Comparison of ENCODE assay signal across 8 mouse cellular contexts in the genomic region with DNA sequence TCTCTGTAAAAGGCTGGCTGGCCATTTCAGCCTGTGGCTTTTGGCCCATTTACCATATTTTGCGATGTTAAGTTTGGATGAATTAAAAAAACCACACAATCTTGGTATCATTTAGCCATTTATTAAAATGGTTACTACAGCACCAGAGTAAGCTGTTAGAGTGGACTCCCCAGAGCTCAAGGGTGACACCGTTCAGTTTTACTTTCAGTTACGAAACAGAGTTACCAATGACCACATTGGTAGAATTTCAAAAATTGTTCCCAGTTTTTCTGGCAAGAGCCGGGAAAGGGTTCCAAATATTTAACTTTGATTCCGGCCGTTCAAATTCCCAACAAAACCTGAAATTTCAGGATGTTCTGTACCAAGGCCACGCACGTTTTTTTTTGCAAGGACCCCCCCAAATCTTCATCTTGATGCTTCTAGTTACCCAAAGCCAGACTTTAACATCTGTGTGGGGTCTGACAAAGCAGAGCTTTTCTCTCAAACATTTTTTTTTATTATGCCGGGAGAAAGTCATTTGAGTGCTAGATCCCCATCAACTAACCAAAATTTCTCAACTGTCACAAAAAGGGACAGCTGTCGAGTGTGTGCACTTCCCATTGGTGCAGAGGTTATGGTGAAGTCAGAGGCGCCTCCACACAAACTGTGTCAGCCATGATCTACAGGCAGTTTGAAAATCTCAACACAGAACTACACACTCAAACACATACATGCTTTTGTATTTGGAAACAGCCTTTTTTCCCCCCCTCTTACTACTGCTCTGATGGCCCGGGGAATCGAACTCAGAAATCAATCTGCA. TPM values are rescaled to one million over a fixed set of nuclear protein-coding genes. Genes with fewer than 3 reads are reported as not detected.
DNase-seq lines count a peak whose midpoint lies in the region; ATAC-seq and TF ChIP-seq lines count a peak whose summit lies in the region.

No protein-coding gene starts in this region.

- peak overlapping the region; percentile 34 for H3K4me3 ChIP-seq in lung, adult 2 months (replicated peaks; ENCODE audit: extremely low read depth, low read depth, low read length)
- peak overlapping the region; percentile 88 for H3K4me3 ChIP-seq in embryonic facial prominence, embryonic 13.5 days
- H3K4me3 ChIP-seq in intestine, embryonic 15.5 days (replicated peaks): peak overlapping the region; percentile 94

- peaks cover 53% of the 10 kb centered on the region for H3K36me3 ChIP-seq in embryonic facial prominence, embryonic 13.5 days
- peaks cover 33% of the 10 kb centered on the region for H3K36me3 ChIP-seq in intestine, embryonic 15.5 days

- no peaks in the 10 kb centered on the region for H3K27me3 ChIP-seq in embryonic facial prominence, embryonic 13.5 days
- no peaks in the 10 kb centered on the region for H3K27me3 ChIP-seq in intestine, embryonic 15.5 days (replicated peaks)

- TF ChIP-seq POLR2A in lung, adult 2 months (IDR thresholded peaks at IDR 0.05; ENCODE audit: borderline replicate concordance, extremely low read depth, low read depth, low read length): no peak

- TF ChIP-seq CTCF in lung, adult 2 months (IDR thresholded peaks at IDR 0.05; ENCODE audit: insufficient read depth, low read length): no peak

- no peak for DNase-seq in lung, adult 2 months
- no peak for DNase-seq in lung, postnatal 4 days
- DNase-seq in naive thymus-derived CD4-positive, alpha-beta T cell, adult 2 months (ENCODE audit: low read depth): peak; percentile 56
- DNase-seq in gastrocnemius, postnatal 36 days: no peak
- no peak for DNase-seq in layer of hippocampus, postnatal 25 days (ENCODE audit: extremely low spot score in 1 of 2, low spot score in 1 of 2)

- ATAC-seq in embryonic facial prominence, embryonic 13.5 days (ENCODE audit: insufficient number of reproducible peaks, insufficient read depth, low FRiP score, low TSS enrichment, low read depth): no peak
- no peak for ATAC-seq in intestine, embryonic 15.5 days
- no peak for ATAC-seq in monocyte, adult 5-6 weeks (replicated peaks; ENCODE audit: insufficient number of reproducible peaks, low FRiP score, low TSS enrichment, poor library complexity, severe bottlenecking)

- 15% methylated on average over 13 of the region's 13 CpGs for WGBS in lung, adult 2 months
- 55% methylated on average over 13 of the region's 13 CpGs for WGBS in embryonic facial prominence, embryonic 13.5 days
- 46% methylated on average over 13 of the region's 13 CpGs for WGBS in intestine, embryonic 15.5 days

- peak overlapping the region; percentile 99 for H3K9ac ChIP-seq in embryonic facial prominence, embryonic 13.5 days
- peak overlapping the region; percentile 96 for H3K9ac ChIP-seq in intestine, embryonic 15.5 days

- H3K4me1 ChIP-seq in lung, adult 2 months (ENCODE audit: control insufficient read depth, insufficient read depth, low read length): peaks cover 9% of the 10 kb centered on the region; the same call in 1 of the 2 replicates
- peaks cover 49% of the 10 kb centered on the region for H3K4me1 ChIP-seq in embryonic facial prominence, embryonic 13.5 days
- H3K4me1 ChIP-seq in intestine, embryonic 15.5 days (replicated peaks): peaks cover 27% of the 10 kb centered on the region

- H3K9me3 ChIP-seq in embryonic facial prominence, embryonic 13.5 days: no peaks in the 10 kb centered on the region
- H3K9me3 ChIP-seq in intestine, embryonic 15.5 days: no peaks in the 10 kb centered on the region

- no peak overlapping the region for H3K27ac ChIP-seq in embryonic facial prominence, embryonic 13.5 days
- H3K27ac ChIP-seq in intestine, embryonic 15.5 days: no peak overlapping the region

- H3K4me2 ChIP-seq in embryonic facial prominence, embryonic 13.5 days: peak overlapping the region; percentile 72
- H3K4me2 ChIP-seq in intestine, embryonic 15.5 days (replicated peaks): peak overlapping the region; percentile 64

- intact Hi-C loops in gastrocnemius, postnatal 36 days (cut with DNase I): no loop called here

RNA-seq across cellular contexts. Expression of a gene that starts 2.8 kb away (rescaled TPM):
- polyA plus RNA-seq in lung, adult 2 months (2012; rRNA removed): 23.0 and 37.9 TPM in 2 replicates
- polyA plus RNA-seq in embryonic facial prominence, embryonic 13.5 days (2015; fragmentation: Nextera tagmentation; extraction: Ambion mirVana): 125 and 136 TPM in 2 replicates
- 83.8 and 95.3 TPM in 2 replicates for polyA plus RNA-seq in intestine, embryonic 15.5 days (2015; fragmentation: Nextera tagmentation; extraction: Ambion mirVana)
- total RNA-seq in gastrocnemius, postnatal 36 days (2021): 100 to 1,000 TPM in 1 of 2 experiments, 10 to 100 TPM in 1; 59.7 to 150 TPM
- 65.4 to 124 TPM (median 68.3 TPM) in 3 replicates for total RNA-seq in monocyte, adult 5-6 weeks (2017)
- 10 to 100 TPM; 63.3 to 78.4 TPM for total RNA-seq in layer of hippocampus, postnatal 25 days (2021)

RNA-seq across cellular contexts. Expression of a gene that starts 54.0 kb away (rescaled TPM):
- polyA plus RNA-seq in lung, adult 2 months (2012; rRNA removed): 17.6 and 19.9 TPM in 2 replicates
- 64.2 and 74.6 TPM in 2 replicates for polyA plus RNA-seq in embryonic facial prominence, embryonic 13.5 days (2015; fragmentation: Nextera tagmentation; extraction: Ambion mirVana)
- 113 and 119 TPM in 2 replicates for polyA plus RNA-seq in intestine, embryonic 15.5 days (2015; fragmentation: Nextera tagmentation; extraction: Ambion mirVana)
- 1 to 10 TPM in 1 of 2 experiments, under 1 TPM in 1; 0.69 to 2.0 TPM for total RNA-seq in gastrocnemius, postnatal 36 days (2021)
- total RNA-seq in monocyte, adult 5-6 weeks (2017): 60.2 to 115 TPM (median 76.1 TPM) in 3 replicates
- total RNA-seq in layer of hippocampus, postnatal 25 days (2021): 10 to 100 TPM; 72.8 to 78.3 TPM

Comparison
In these comparisons a context has a peak if more than half of its experiments do, and no peak if none do; other contexts are left out.
1. H3K4me3 ChIP-seq: peak in every context shown above with its lines; median percentile 94 in intestine, embryonic 15.5 days; 88 in embryonic facial prominence, embryonic 13.5 days; 34 in lung, adult 2 months.
2. RNA of a gene that starts 54.0 kb away (total RNA-seq): 72.8 to 78.3 TPM in layer of hippocampus, postnatal 25 days and 60.2 to 115 TPM in monocyte, adult 5-6 weeks; 0.69 to 2.0 TPM in gastrocnemius, postnatal 36 days; every median in the first group is over 10 times any median in the second.